Mouse (Mus musculus) ES-Bruce4 (cell line): ENCODE measurements around the gene Gm42957.

Source experiments
- CTCF ChIP-seq: IDR thresholded peaks from one replicate; pipeline ENCODE4 v1.8.1; 2011; ENCODE audit warnings: low read depth, low read length
- POLR2A ChIP-seq: IDR thresholded peaks from one replicate; pipeline ENCODE4 v1.8.1; 2011; ENCODE audit warnings: low read length; ENCODE audit not compliant: insufficient read depth

- no peak for TF ChIP-seq POLR2A
- no peak for TF ChIP-seq CTCF
Measured at GRCm38 (mm10) chr3:96603311-96603710, 32.0 kb upstream of the Gm42957 start.
